Mouse (Mus musculus) neural tube, embryonic 10.5 days (tissue): ENCODE results near the gene Pex12.
"Not testable (repeated sequence)": the region's sequence is repeated elsewhere in the genome, so short reads cannot be mapped to it uniquely, and the experiment has no call there.

Experiments
- DNase-seq: peaks from one replicate; pipeline ENCODE4 v3.0.0-alpha.2; 2017; ENCODE audit warnings: low spot score; ENCODE audit errors: extremely low spot score

Pex12 gene

GRCm38 (mm10) chr11:83289036-83289435 is 13.3 kb downstream of the Pex12 start:
- DNase-seq, result no peak

- DNase-seq, result no peak
Observed at GRCm38 (mm10) chr11:83286566-83286965, 15.8 kb downstream of the Pex12 start, which contains the start of gene Slfn14. Gene Slfn14, minus strand, starts transcription at chr11:83286726.

- DNase-seq, result no peak
Observed at GRCm38 (mm10) chr11:83285627-83286026, 16.8 kb downstream of the Pex12 start.

- no peak for DNase-seq
Observed at GRCm38 (mm10) chr11:83282084-83282483, 20.3 kb downstream of the Pex12 start.

GRCm38 (mm10) chr11:83279691-83280090 is 22.7 kb downstream of the Pex12 start:
- no peak for DNase-seq

GRCm38 (mm10) chr11:83279024-83279423 is 23.4 kb downstream of the Pex12 start:
- DNase-seq, result no peak

GRCm38 (mm10) chr11:83276251-83276650 is 26.1 kb downstream of the Pex12 start:
- DNase-seq, result no peak

GRCm38 (mm10) chr11:83271951-83272843 is 30.2 kb downstream of the Pex12 start:
- DNase-seq, result no peak

- peak; percentile 54 for DNase-seq
Observed at GRCm38 (mm10) chr11:83271151-83271950, 31.0 kb downstream of the Pex12 start.

GRCm38 (mm10) chr11:83270842-83271150 is 31.6 kb downstream of the Pex12 start:
- DNase-seq, result peak; percentile 81

GRCm38 (mm10) chr11:83263146-83263545 is 39.2 kb downstream of the Pex12 start:
- no peak for DNase-seq

GRCm38 (mm10) chr11:83262673-83263072 is 39.7 kb downstream of the Pex12 start:
- DNase-seq, result no peak

- DNase-seq, result not testable (repeated sequence)
Observed at GRCm38 (mm10) chr11:83257211-83257610, 45.2 kb downstream of the Pex12 start.
